Mouse (Mus musculus): ENCODE measurements around the gene Eml4. TPM values are rescaled to one million over a fixed set of nuclear protein-coding genes. Genes with fewer than 3 reads are reported as not detected.

The Eml4 gene
- total and polyA plus RNA-seq, 2 experiments = 4.1 to 8.1 TPM

DNA sequence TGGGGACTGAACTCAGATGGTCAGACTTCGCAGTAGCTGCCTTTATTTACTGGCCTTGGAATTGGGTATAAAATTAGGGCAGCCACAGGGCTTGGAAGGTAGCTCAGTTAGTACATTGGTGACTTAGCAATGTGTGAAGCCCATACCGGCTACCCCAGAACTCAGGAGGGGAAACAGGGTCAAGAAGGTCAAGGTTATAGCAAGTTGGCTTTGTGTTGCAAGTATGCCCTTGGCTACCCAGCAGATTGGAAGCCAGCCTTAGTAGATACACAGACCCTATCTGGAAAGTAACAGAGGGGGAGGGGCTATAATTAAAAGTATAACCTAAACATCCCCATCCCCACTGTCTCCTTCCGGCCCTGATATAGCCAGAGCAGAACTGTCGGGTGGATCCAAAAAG lies 171.2 kb downstream of the Eml4 start:
- DNase-seq (ENCODE audit: extremely low read depth, low read depth, low spot score) = no peak
- Histone ChIP-seq H3K27me3 (ENCODE audit: control insufficient read depth, insufficient read depth, low read length) (no peaks in the 10 kb centered on the region), H3K4me3 (ENCODE audit: insufficient read depth, low read depth, low read length) (no peak overlapping the region), H3K9ac (ENCODE audit: low read depth, low read length) (no peak overlapping the region), H3K27ac (replicated peaks; ENCODE audit: insufficient read depth, low read depth, low read length) (no peak overlapping the region), H3K79me2 (ENCODE audit: control insufficient read depth, insufficient read depth, low read length) (no peaks in the 10 kb centered on the region), H3K4me1 (ENCODE audit: control insufficient read depth, insufficient read depth, low read length) (peaks cover 2% of the 10 kb centered on the region; the same call in 1 of the 2 replicates), H3K36me3 (ENCODE audit: control insufficient read depth, insufficient read depth, low read length) (no peaks in the 10 kb centered on the region)
- WGBS = 67% methylated on average over 4 of the region's 4 CpGs
- no peak for TF ChIP-seq CTCF (IDR thresholded peaks at IDR 0.05; ENCODE audit: low read depth, low read length)
- no peak for TF ChIP-seq POLR2A (IDR thresholded peaks at IDR 0.05; ENCODE audit: extremely low read depth, insufficient read depth, low read length)

GRCm38 (mm10) chr17:83522590-83523379 lies 172.1 kb downstream of the Eml4 start:
- Histone ChIP-seq H3K27me3 (ENCODE audit: control insufficient read depth, insufficient read depth, low read length) (no peaks in the 10 kb centered on the region), H3K27ac (replicated peaks; ENCODE audit: insufficient read depth, low read depth, low read length) (no peak overlapping the region), H3K79me2 (ENCODE audit: control insufficient read depth, insufficient read depth, low read length) (no peaks in the 10 kb centered on the region), H3K4me3 (ENCODE audit: insufficient read depth, low read depth, low read length) (no peak overlapping the region), H3K4me1 (ENCODE audit: control insufficient read depth, insufficient read depth, low read length) (peaks cover 2% of the 10 kb centered on the region; the same call in 1 of the 2 replicates), H3K36me3 (ENCODE audit: control insufficient read depth, insufficient read depth, low read length) (no peaks in the 10 kb centered on the region), H3K9ac (ENCODE audit: low read depth, low read length) (no peak overlapping the region)
- no peak for DNase-seq (ENCODE audit: extremely low read depth, low read depth, low spot score)
- TF ChIP-seq CTCF (IDR thresholded peaks at IDR 0.05; ENCODE audit: low read depth, low read length) = no peak
- WGBS = 86% methylated on average over 7 of the region's 7 CpGs

GRCm38 (mm10) chr17:83524753-83525152 lies 174.0 kb downstream of the Eml4 start:
- H3K27me3 ChIP-seq (ENCODE audit: control insufficient read depth, insufficient read depth, low read length) = no peaks in the 10 kb centered on the region
- no peak overlapping the region for H3K27ac ChIP-seq (replicated peaks; ENCODE audit: insufficient read depth, low read depth, low read length)
- H3K36me3 ChIP-seq (ENCODE audit: control insufficient read depth, insufficient read depth, low read length) = no peaks in the 10 kb centered on the region
- no peak for DNase-seq (ENCODE audit: extremely low read depth, low read depth, low spot score)
- H3K79me2 ChIP-seq (ENCODE audit: control insufficient read depth, insufficient read depth, low read length) = no peaks in the 10 kb centered on the region
- H3K4me1 ChIP-seq (ENCODE audit: control insufficient read depth, insufficient read depth, low read length) = peaks cover 4% of the 10 kb centered on the region; the same call in 1 of the 2 replicates
- no peak overlapping the region for H3K9ac ChIP-seq (ENCODE audit: low read depth, low read length)
- no peak overlapping the region for H3K4me3 ChIP-seq (ENCODE audit: insufficient read depth, low read depth, low read length)
- no peak for TF ChIP-seq CTCF (IDR thresholded peaks at IDR 0.05; ENCODE audit: low read depth, low read length)
- no peak for TF ChIP-seq POLR2A (IDR thresholded peaks at IDR 0.05; ENCODE audit: extremely low read depth, insufficient read depth, low read length)
- 71% methylated on average over 7 of the region's 7 CpGs for WGBS

GRCm38 (mm10) chr17:83525596-83525995 lies 174.9 kb downstream of the Eml4 start:
- H3K27me3 ChIP-seq (ENCODE audit: control insufficient read depth, insufficient read depth, low read length) = no peaks in the 10 kb centered on the region
- 13% methylated on average over 8 of the region's 8 CpGs for WGBS
- DNase-seq (ENCODE audit: extremely low read depth, low read depth, low spot score) = peak; percentile 36
- no peaks in the 10 kb centered on the region for H3K79me2 ChIP-seq (ENCODE audit: control insufficient read depth, insufficient read depth, low read length)
- TF ChIP-seq POLR2A (IDR thresholded peaks at IDR 0.05; ENCODE audit: extremely low read depth, insufficient read depth, low read length) (no peak), CTCF (IDR thresholded peaks at IDR 0.05; ENCODE audit: low read depth, low read length) (no peak)
- H3K9ac ChIP-seq (ENCODE audit: low read depth, low read length) = no peak overlapping the region
- H3K27ac ChIP-seq (replicated peaks; ENCODE audit: insufficient read depth, low read depth, low read length) = no peak overlapping the region
- no peaks in the 10 kb centered on the region for H3K36me3 ChIP-seq (ENCODE audit: control insufficient read depth, insufficient read depth, low read length)
- peaks cover 4% of the 10 kb centered on the region; the same call in 1 of the 2 replicates for H3K4me1 ChIP-seq (ENCODE audit: control insufficient read depth, insufficient read depth, low read length)
- H3K4me3 ChIP-seq (ENCODE audit: insufficient read depth, low read depth, low read length) = peak overlapping the region; percentile 36

DNA sequence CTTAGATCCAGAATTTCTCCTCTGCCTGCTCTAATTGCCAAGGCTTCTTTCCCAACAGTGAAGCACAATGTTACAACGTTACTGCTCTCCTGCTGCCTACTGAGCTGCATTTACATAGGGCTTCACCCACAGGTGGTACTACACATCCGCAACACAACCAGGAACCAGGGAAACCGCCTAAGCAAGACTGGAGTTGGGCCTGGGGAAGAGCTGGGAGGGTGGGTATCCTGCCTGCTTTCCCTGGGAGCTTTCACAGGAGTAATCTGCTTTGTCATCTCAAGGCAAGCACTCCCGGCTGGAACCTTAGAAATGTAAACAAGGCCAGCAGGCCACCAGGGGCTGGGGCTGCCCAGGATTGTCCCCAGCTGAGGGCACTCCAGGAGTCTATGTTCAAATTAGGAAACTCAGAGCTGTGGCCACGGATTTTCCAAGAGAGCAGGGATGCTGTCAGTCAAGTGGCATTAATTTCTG lies 175.4 kb downstream of the Eml4 start:
- H3K4me1 ChIP-seq (ENCODE audit: control insufficient read depth, insufficient read depth, low read length) = peaks cover 4% of the 10 kb centered on the region; the same call in 1 of the 2 replicates
- H3K27me3 ChIP-seq (ENCODE audit: control insufficient read depth, insufficient read depth, low read length) = no peaks in the 10 kb centered on the region
- TF ChIP-seq CTCF (IDR thresholded peaks at IDR 0.05; ENCODE audit: low read depth, low read length) (no peak), POLR2A (IDR thresholded peaks at IDR 0.05; ENCODE audit: extremely low read depth, insufficient read depth, low read length) (no peak)
- WGBS = 50% methylated on average over 5 of the region's 5 CpGs
- DNase-seq (ENCODE audit: extremely low read depth, low read depth, low spot score) = no peak
- no peak overlapping the region for H3K4me3 ChIP-seq (ENCODE audit: insufficient read depth, low read depth, low read length)
- no peaks in the 10 kb centered on the region for H3K79me2 ChIP-seq (ENCODE audit: control insufficient read depth, insufficient read depth, low read length)
- H3K9ac ChIP-seq (ENCODE audit: low read depth, low read length) = no peak overlapping the region; the same call in 1 of the 2 replicates
- no peaks in the 10 kb centered on the region for H3K36me3 ChIP-seq (ENCODE audit: control insufficient read depth, insufficient read depth, low read length)
- no peak overlapping the region for H3K27ac ChIP-seq (replicated peaks; ENCODE audit: insufficient read depth, low read depth, low read length)
